Mouse (Mus musculus) midbrain, embryonic 15.5 days (tissue): ENCODE measurements at regions not wholly inside any gene's neighbourhood (a gene's known extent, or its start where the extent isn't known, plus 50 kb on each side); places are given as distances from the start of the nearest gene placed in this dataset.

Experiments
- ATAC-seq: fragments of 200-750 bp; cut with Nextera tagmentation; replicated peaks from 2 replicates; pipeline ENCODE4 v1.8.0; 2017; ENCODE audit warnings: moderate TSS enrichment
- H3K27ac ChIP-seq: fragments of 300-500 bp; sonication (generic); 2 replicates; pipeline ENCODE4 v1.5.1; 2015; ENCODE audit warnings: mild to moderate bottlenecking, inconsistent platforms
- H3K27me3 ChIP-seq: fragments of 300-500 bp; sonication (generic); replicated peaks from 2 replicates; pipeline ENCODE4 v1.6.1; 2015; ENCODE audit warnings: inconsistent platforms
- H3K36me3 ChIP-seq: fragments of 300-500 bp; sonication (generic); replicated peaks from 2 replicates; pipeline ENCODE4 v1.6.1; 2015; ENCODE audit warnings: inconsistent platforms
- H3K4me1 ChIP-seq: fragments of 300-500 bp; sonication (generic); 2 replicates; pipeline ENCODE4 v1.6.1; 2015; ENCODE audit warnings: inconsistent platforms
- H3K4me2 ChIP-seq: fragments of 300-500 bp; sonication (generic); 2 replicates; pipeline ENCODE4 v1.6.1; 2015; ENCODE audit warnings: inconsistent platforms, mild to moderate bottlenecking, moderate library complexity
- H3K4me3 ChIP-seq: fragments of 300-500 bp; sonication (generic); 2 replicates; pipeline ENCODE4 v1.5.1; 2015; ENCODE audit warnings: mild to moderate bottlenecking, inconsistent platforms
- H3K9ac ChIP-seq: fragments of 300-500 bp; sonication (generic); 2 replicates; pipeline ENCODE4 v1.6.1; 2015; ENCODE audit warnings: mild to moderate bottlenecking, inconsistent platforms
- H3K9me3 ChIP-seq: fragments of 300-500 bp; sonication (generic); 2 replicates; pipeline ENCODE4 v1.6.1; 2016; ENCODE audit warnings: inconsistent platforms
- WGBS: fragments of 180-500 bp; shearing (Covaris S2); methylation state at CpG from one replicate; pipeline ENCODE4 v1.1.7; 2015; ENCODE audit warnings: mixed read lengths; 5-methylcytosine and 5-hydroxymethylcytosine counted together

DNA sequence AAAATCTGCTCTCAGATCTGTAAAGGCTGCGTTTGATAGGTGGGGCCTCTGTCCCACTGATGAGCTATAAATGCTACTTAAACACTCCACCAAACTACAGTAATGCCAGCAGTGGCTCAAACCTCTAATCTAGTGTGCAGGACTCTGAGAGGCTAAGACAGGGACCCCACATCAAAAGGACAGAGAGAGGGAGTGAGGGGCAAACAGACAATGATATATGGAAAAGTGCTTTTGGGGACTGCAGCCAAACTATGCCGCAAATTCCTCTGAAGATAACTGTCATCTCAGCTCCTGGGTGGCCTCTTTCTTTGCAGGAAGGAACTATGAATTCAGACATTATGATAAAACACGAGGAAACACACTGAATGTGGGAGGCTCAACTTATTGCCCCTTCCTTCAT lies 138.9 kb upstream of the Ddit4l start:
- 40% methylated on average over 3 of the region's 3 CpGs for WGBS
- no peak for ATAC-seq

DNA sequence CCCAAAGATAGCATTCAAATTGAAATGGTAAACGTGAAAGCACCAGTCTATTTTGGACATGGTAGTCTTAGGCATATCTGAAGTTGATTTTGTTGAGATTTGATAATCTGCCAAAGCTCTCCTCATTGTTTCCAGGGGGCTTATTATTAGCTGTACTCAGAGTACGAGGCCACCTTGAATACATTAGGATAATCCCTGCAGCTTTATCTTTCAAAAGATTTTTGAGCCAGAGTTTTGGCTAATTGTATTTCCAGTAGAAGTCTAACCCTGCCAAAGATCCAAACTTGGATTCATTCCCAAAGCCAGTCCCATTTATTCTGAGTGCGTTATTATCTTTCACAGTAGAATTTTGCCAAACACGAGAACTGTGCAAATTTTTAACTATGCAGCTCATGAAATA lies 138.4 kb upstream of the Ddit4l start:
- Histone ChIP-seq H3K9me3 (no peaks in the 10 kb centered on the region), H3K36me3 (no peaks in the 10 kb centered on the region), H3K4me1 (peaks cover 5% of the 10 kb centered on the region; the same call in 1 of the 2 replicates), H3K9ac (no peak overlapping the region), H3K27ac (no peak overlapping the region), H3K4me2 (no peak overlapping the region), H3K27me3 (no peaks in the 10 kb centered on the region), H3K4me3 (no peak overlapping the region)
- 36% methylated on average over 4 of the region's 4 CpGs for WGBS
- ATAC-seq = no peak

More for the DNA sequence above, 138.9 kb upstream of the Ddit4l start:
- H3K9me3 ChIP-seq = no peaks in the 10 kb centered on the region
- H3K4me1 ChIP-seq = peaks cover 5% of the 10 kb centered on the region; the same call in 1 of the 2 replicates
- no peaks in the 10 kb centered on the region for H3K27me3 ChIP-seq
- H3K9ac ChIP-seq = no peak overlapping the region
- no peaks in the 10 kb centered on the region for H3K36me3 ChIP-seq
- no peak overlapping the region for H3K4me2 ChIP-seq
- H3K4me3 ChIP-seq = no peak overlapping the region
- no peak overlapping the region for H3K27ac ChIP-seq

GRCm38 (mm10) chr3:137489592-137489991 lies 131.8 kb upstream of the Ddit4l start:
- Histone ChIP-seq H3K27me3 (no peaks in the 10 kb centered on the region), H3K9me3 (no peaks in the 10 kb centered on the region), H3K4me3 (no peak overlapping the region), H3K36me3 (no peaks in the 10 kb centered on the region), H3K27ac (no peak overlapping the region), H3K4me1 (no peaks in the 10 kb centered on the region), H3K9ac (no peak overlapping the region), H3K4me2 (no peak overlapping the region)
- ATAC-seq = no peak

- no peak overlapping the region for H3K4me2 ChIP-seq
- no peaks in the 10 kb centered on the region for H3K27me3 ChIP-seq
- H3K27ac ChIP-seq = no peak overlapping the region
- ATAC-seq = no peak
- H3K9ac ChIP-seq = no peak overlapping the region
- no peak overlapping the region for H3K4me3 ChIP-seq
- no peaks in the 10 kb centered on the region for H3K9me3 ChIP-seq
- WGBS = 96% methylated on average over 1 of the region's 1 CpGs
- no peaks in the 10 kb centered on the region for H3K36me3 ChIP-seq
- H3K4me1 ChIP-seq = no peaks in the 10 kb centered on the region
Measured at GRCm38 (mm10) chr3:137491508-137492019, 129.8 kb upstream of the Ddit4l start.

- H3K4me3 ChIP-seq = no peak overlapping the region
- 26% methylated on average over 3 of the region's 3 CpGs for WGBS
- H3K27me3 ChIP-seq = no peaks in the 10 kb centered on the region
- no peaks in the 10 kb centered on the region for H3K4me1 ChIP-seq
- no peaks in the 10 kb centered on the region for H3K36me3 ChIP-seq
- no peak overlapping the region for H3K9ac ChIP-seq
- ATAC-seq = no peak
- no peak overlapping the region for H3K27ac ChIP-seq
- H3K9me3 ChIP-seq = no peaks in the 10 kb centered on the region
- no peak overlapping the region for H3K4me2 ChIP-seq
Measured at GRCm38 (mm10) chr3:137498343-137498742, 123.1 kb upstream of the Ddit4l start.

DNA sequence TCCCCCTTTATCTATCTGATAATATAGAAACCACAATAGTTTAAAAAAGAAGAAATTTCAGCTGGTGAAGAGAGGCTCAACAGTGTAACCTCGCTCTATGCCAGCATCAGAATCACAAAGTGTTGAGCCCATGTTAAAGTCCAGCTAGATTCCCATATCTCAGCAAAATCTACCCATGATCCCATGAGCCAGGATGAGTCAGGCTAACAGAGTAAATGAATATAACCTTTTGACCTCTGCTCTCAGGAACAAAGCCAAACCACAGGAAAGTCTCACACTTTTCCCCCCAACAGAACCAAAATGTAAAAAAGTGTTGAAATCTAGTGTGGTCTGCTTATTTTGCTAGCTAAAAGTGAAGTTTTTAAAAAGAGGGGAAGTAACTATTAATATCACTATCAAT lies 110.1 kb upstream of the Ddit4l start:
- 85% methylated on average over 1 of the region's 1 CpGs for WGBS
- ATAC-seq = no peak
- no peak overlapping the region for H3K4me2 ChIP-seq

GRCm38 (mm10) chr3:137512411-137512810 lies 109.0 kb upstream of the Ddit4l start:
- H3K27me3 ChIP-seq = no peaks in the 10 kb centered on the region
- ATAC-seq = no peak
- H3K9me3 ChIP-seq = no peaks in the 10 kb centered on the region
- no peaks in the 10 kb centered on the region for H3K4me1 ChIP-seq
- 71% methylated on average over 2 of the region's 2 CpGs for WGBS
- H3K4me3 ChIP-seq = no peak overlapping the region
- H3K4me2 ChIP-seq = no peak overlapping the region
- no peak overlapping the region for H3K27ac ChIP-seq
- H3K36me3 ChIP-seq = no peaks in the 10 kb centered on the region
- H3K9ac ChIP-seq = no peak overlapping the region

More for the DNA sequence above, 110.1 kb upstream of the Ddit4l start:
- no peaks in the 10 kb centered on the region for H3K4me1 ChIP-seq
- H3K9me3 ChIP-seq = no peaks in the 10 kb centered on the region
- no peak overlapping the region for H3K4me3 ChIP-seq
- no peak overlapping the region for H3K27ac ChIP-seq
- H3K9ac ChIP-seq = no peak overlapping the region
- H3K27me3 ChIP-seq = no peaks in the 10 kb centered on the region
- no peaks in the 10 kb centered on the region for H3K36me3 ChIP-seq

DNA sequence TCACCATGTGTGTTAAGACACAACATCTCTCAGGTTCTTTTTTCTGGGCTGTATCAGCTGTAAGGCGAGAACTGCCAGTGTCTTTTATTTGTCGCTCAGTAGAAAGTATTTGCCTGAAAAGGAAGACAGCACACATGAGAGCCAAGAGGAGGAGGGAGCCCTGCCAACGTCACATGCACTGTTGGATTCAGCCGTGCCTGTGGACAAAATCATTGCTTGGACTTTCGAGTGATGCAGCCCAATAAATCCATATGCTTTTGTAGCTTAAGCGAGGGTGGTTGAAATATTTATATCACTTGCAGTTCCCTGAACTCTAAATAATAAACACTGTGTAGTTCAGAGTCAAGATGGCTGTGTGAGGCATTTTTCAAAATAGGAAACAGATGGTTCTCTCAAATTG lies 108.4 kb upstream of the Ddit4l start:
- no peaks in the 10 kb centered on the region for H3K4me1 ChIP-seq
- H3K4me2 ChIP-seq = no peak overlapping the region
- ATAC-seq = no peak
- H3K27ac ChIP-seq = no peak overlapping the region
- H3K36me3 ChIP-seq = no peaks in the 10 kb centered on the region
- WGBS = 64% methylated on average over 6 of the region's 6 CpGs
- H3K27me3 ChIP-seq = no peaks in the 10 kb centered on the region
- no peaks in the 10 kb centered on the region for H3K9me3 ChIP-seq
- H3K4me3 ChIP-seq = no peak overlapping the region
- H3K9ac ChIP-seq = no peak overlapping the region

DNA sequence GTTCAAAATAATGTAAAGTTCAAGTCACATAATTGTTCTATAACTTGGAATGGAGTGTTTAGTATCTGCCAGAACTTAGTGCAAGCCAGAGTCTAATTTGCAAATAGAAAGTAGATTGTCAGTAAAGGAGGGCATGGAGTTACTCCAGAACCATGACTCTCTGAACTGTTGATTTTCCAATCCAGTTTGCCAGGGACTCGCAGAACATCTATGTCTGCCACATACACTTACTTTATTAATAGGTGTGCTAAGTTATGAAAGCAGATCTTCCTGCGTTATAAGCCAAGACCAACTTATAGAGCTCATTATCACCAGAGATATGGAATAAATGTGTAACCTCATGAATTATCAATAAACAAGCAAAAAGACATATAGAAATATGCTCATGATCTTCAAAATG lies 107.2 kb upstream of the Ddit4l start:
- H3K36me3 ChIP-seq = no peaks in the 10 kb centered on the region
- no peak overlapping the region for H3K27ac ChIP-seq
- H3K4me2 ChIP-seq = no peak overlapping the region
- H3K4me3 ChIP-seq = no peak overlapping the region
- WGBS = 94% methylated on average over 2 of the region's 2 CpGs
- no peaks in the 10 kb centered on the region for H3K4me1 ChIP-seq
- H3K9ac ChIP-seq = no peak overlapping the region
- H3K9me3 ChIP-seq = no peaks in the 10 kb centered on the region
- no peaks in the 10 kb centered on the region for H3K27me3 ChIP-seq
- no peak for ATAC-seq

GRCm38 (mm10) chr3:137517433-137517832 lies 104.0 kb upstream of the Ddit4l start:
- no peak overlapping the region for H3K9ac ChIP-seq
- H3K9me3 ChIP-seq = no peaks in the 10 kb centered on the region
- no peak overlapping the region for H3K4me2 ChIP-seq
- H3K4me3 ChIP-seq = no peak overlapping the region
- ATAC-seq = no peak
- no peaks in the 10 kb centered on the region for H3K4me1 ChIP-seq
- 51% methylated on average over 4 of the region's 4 CpGs for WGBS
- no peaks in the 10 kb centered on the region for H3K27me3 ChIP-seq
- H3K27ac ChIP-seq = no peak overlapping the region
- H3K36me3 ChIP-seq = no peaks in the 10 kb centered on the region

GRCm38 (mm10) chr3:137520191-137520590 lies 101.2 kb upstream of the Ddit4l start:
- H3K4me2 ChIP-seq = no peak overlapping the region
- no peak for ATAC-seq
- H3K36me3 ChIP-seq = no peaks in the 10 kb centered on the region
- no peak overlapping the region for H3K9ac ChIP-seq
- no peaks in the 10 kb centered on the region for H3K4me1 ChIP-seq
- H3K4me3 ChIP-seq = no peak overlapping the region
- H3K9me3 ChIP-seq = no peaks in the 10 kb centered on the region
- no peaks in the 10 kb centered on the region for H3K27me3 ChIP-seq
- no peak overlapping the region for H3K27ac ChIP-seq
- whole genome bisulfite sequencing = 90% methylated on average over 1 of the region's 1 CpGs

GRCm38 (mm10) chr3:137525606-137526575 lies 95.5 kb upstream of the Ddit4l start:
- Histone ChIP-seq H3K4me2 (no peak overlapping the region), H3K9ac (no peak overlapping the region), H3K9me3 (no peaks in the 10 kb centered on the region), H3K27me3 (no peaks in the 10 kb centered on the region), H3K36me3 (no peaks in the 10 kb centered on the region), H3K4me3 (no peak overlapping the region), H3K4me1 (peaks cover 10% of the 10 kb centered on the region), H3K27ac (no peak overlapping the region)
- ATAC-seq = no peak
- WGBS = 76% methylated on average over 12 of the region's 12 CpGs

DNA sequence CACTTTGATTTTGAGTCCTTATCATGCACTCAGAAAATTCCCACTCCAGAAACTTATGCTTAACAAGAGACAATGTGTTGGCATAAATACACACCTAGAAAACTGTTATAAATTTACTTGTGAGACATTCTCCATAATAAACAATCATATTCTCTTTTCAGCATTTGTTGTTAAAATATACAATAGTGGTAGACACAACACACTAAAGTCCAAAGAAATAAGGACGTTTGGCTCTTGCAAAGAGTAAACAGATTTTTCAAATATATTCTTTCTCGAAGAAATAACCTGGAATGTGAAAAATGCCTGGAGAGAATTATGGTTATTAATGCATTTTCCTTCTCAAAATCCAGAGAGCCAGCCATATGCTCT lies 91.8 kb upstream of the Ddit4l start:
- H3K27me3 ChIP-seq = no peaks in the 10 kb centered on the region
- no peaks in the 10 kb centered on the region for H3K9me3 ChIP-seq
- peaks cover 10% of the 10 kb centered on the region for H3K4me1 ChIP-seq
- H3K27ac ChIP-seq = peak overlapping the region; percentile 47; the same call in 1 of the 2 replicates
- no peak for ATAC-seq
- no peaks in the 10 kb centered on the region for H3K36me3 ChIP-seq
- no peak overlapping the region for H3K9ac ChIP-seq
- H3K4me3 ChIP-seq = no peak overlapping the region
- WGBS = 50% methylated on average over 2 of the region's 2 CpGs
- H3K4me2 ChIP-seq = no peak overlapping the region
